Mouse (Mus musculus): ENCODE measurements at regions not wholly inside any gene's neighbourhood (a gene's known extent, or its start where the extent isn't known, plus 50 kb on each side); places are given as distances from the start of the nearest gene placed in this dataset.

DNA sequence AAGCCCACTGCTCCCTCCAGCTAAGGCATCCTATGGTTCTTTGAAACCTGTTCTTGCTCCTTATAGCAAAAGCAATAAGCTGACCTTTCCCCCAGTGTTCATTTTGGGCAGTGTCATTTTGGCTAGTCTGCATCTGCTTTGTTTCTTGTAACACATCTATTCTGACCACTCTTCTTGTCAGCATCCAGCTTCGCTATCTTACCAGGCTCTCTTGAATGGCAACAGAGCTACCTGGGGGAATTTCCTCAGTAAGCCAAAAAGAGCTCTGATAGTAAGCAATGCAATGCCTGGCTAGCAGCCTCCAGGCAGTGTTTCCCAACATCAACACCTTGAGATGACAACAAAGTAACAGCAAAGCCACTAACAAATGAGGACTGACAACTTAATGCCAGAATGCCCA lies 429.0 kb upstream of the Gulo start:
- TF ChIP-seq POLR2A (IDR thresholded peaks at IDR 0.05; ENCODE audit: control insufficient read depth, extremely low read depth, insufficient read depth, low read length, poor library complexity) (no peak), CTCF (IDR thresholded peaks at IDR 0.05; ENCODE audit: borderline replicate concordance, control insufficient read depth, extremely low read depth, insufficient read depth, low read length, poor library complexity) (no peak)
